Mouse (Mus musculus) adipocyte (in vitro differentiated cells): ENCODE data around the gene Nt5c3.

Experiments
- DNase-seq: peaks from one replicate; pipeline ENCODE4 v3.0.0-alpha.2; 2016; ENCODE audit warnings: low spot score

Gene Nt5c3

GRCm38 (mm10) chr6:56923726-56924707 lies at the start of gene Nt5c3, which contains the start of gene Vmn1r4:
Gene Nt5c3, minus strand, starts transcription at chr6:56923932.
Gene Vmn1r4, plus strand, starts transcription at chr6:56924015.
- DNase-seq, result peak; percentile 99

GRCm38 (mm10) chr6:56969973-56970372 lies 46.2 kb upstream of the Nt5c3 start, which contains the start of gene Vmn1r5:
Gene Vmn1r5, plus strand, starts transcription at chr6:56970273.
- DNase-seq, result no peak

- DNase-seq, result no peak
Measured at GRCm38 (mm10) chr6:56956436-56956835, 32.7 kb upstream of the Nt5c3 start.

- DNase-seq, result peak; percentile 79
Measured at GRCm38 (mm10) chr6:56934366-56934765, 10.6 kb upstream of the Nt5c3 start.

- no peak for DNase-seq
Measured at GRCm38 (mm10) chr6:56932464-56932863, 8.7 kb upstream of the Nt5c3 start.

GRCm38 (mm10) chr6:56931648-56932415 lies 8.1 kb upstream of the Nt5c3 start:
- DNase-seq, result no peak

- peak; percentile 71 for DNase-seq
Measured at GRCm38 (mm10) chr6:56923331-56923725, 404 bp downstream of the Nt5c3 start.

- DNase-seq, result no peak
Measured at GRCm38 (mm10) chr6:56920222-56921092, 3.3 kb downstream of the Nt5c3 start.

GRCm38 (mm10) chr6:56919330-56920044 lies 4.2 kb downstream of the Nt5c3 start:
- no peak for DNase-seq

- no peak for DNase-seq
Measured at GRCm38 (mm10) chr6:56917578-56918368, 6.0 kb downstream of the Nt5c3 start.

GRCm38 (mm10) chr6:56916279-56916678 lies 7.5 kb downstream of the Nt5c3 start:
- DNase-seq, result no peak

- DNase-seq, result no peak
Measured at GRCm38 (mm10) chr6:56913092-56913858, 10.5 kb downstream of the Nt5c3 start.

GRCm38 (mm10) chr6:56910910-56911309 lies 12.8 kb downstream of the Nt5c3 start:
- no peak for DNase-seq

- peak; percentile 83 for DNase-seq
Measured at GRCm38 (mm10) chr6:56908912-56909311, 14.8 kb downstream of the Nt5c3 start.

- no peak for DNase-seq
Measured at GRCm38 (mm10) chr6:56908397-56908796, 15.3 kb downstream of the Nt5c3 start.

- DNase-seq, result no peak
Measured at GRCm38 (mm10) chr6:56907973-56908372, 15.8 kb downstream of the Nt5c3 start.

- DNase-seq, result no peak
Measured at GRCm38 (mm10) chr6:56906121-56906846, 17.4 kb downstream of the Nt5c3 start.

- no peak for DNase-seq
Measured at GRCm38 (mm10) chr6:56905486-56905885, 18.2 kb downstream of the Nt5c3 start.

GRCm38 (mm10) chr6:56904982-56905381 lies 18.8 kb downstream of the Nt5c3 start:
- no peak for DNase-seq
